Mouse (Mus musculus) liver, embryonic 14.5 days (tissue): ENCODE results near the gene Rpe.

ENCODE experiments used
- CTCF ChIP-seq: IDR thresholded peaks from 2 replicates; pipeline ENCODE4 v1.5.1; 2016; ENCODE audit warnings: antibody characterized with exemption, low read depth, control low read depth
- EP300 ChIP-seq: IDR thresholded peaks from 2 replicates; pipeline ENCODE4 v1.6.1; 2016; ENCODE audit warnings: antibody characterized with exemption, low read depth

DNA sequence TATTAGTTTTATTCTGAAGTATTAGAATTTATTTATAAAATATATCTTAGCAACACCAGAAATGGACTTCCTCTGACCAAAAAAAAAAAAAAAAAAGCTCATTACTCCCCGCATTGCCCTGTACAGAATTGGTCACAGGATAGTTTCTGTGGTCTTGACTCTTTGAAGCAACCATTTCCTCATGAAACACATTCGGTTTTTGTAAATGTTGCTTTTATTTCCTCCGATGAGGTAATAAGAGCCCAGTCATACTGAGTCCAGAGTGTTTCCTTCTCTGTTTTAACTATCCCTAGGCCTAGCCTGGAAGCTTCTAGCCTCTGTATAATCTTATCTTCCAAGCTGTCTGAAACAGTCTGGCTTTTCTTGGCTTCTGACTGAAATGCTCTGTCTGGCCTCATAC is 12.2 kb downstream of the Rpe start:
- TF ChIP-seq EP300 (no peak), CTCF (no peak)
